Mouse (Mus musculus) CH12.LX (cell line): ENCODE measurements around the gene Tcf7. TPM values are rescaled to one million over a fixed set of nuclear protein-coding genes. Genes with fewer than 3 reads are reported as not detected.

Experiments
- DNase-seq: peaks from one replicate; pipeline ENCODE4 v3.0.0-alpha.2; 2013; ENCODE audit errors: extremely low read depth
- H3K27ac ChIP-seq: 2 replicates; pipeline ENCODE4 v1.5.1; 2012; ENCODE audit warnings: low read depth, mild to moderate bottlenecking, control low read depth, moderate library complexity; ENCODE audit not compliant: insufficient read depth
- H3K27me3 ChIP-seq: replicated peaks from 2 replicates; pipeline ENCODE3; 2012; ENCODE audit warnings: inconsistent platforms
- H3K36me3 ChIP-seq, 2 experiments: replicated peaks in 1 of 2; 2 replicates each; pipeline versions ENCODE3 to v1.6.1; 2012; ENCODE audit warnings: inconsistent platforms in 1 of 2, low read length in 1 of 2, mild to moderate bottlenecking in 1 of 2, mixed read lengths in 1 of 2, moderate library complexity in 1 of 2; ENCODE audit not compliant: control insufficient read depth in 1 of 2, insufficient read depth in 1 of 2
- H3K4me1 ChIP-seq, 2 experiments: 2 replicates each; pipeline ENCODE4 v1.6.1; 2012; ENCODE audit warnings: inconsistent platforms in 1 of 2, moderate library complexity in 1 of 2; ENCODE audit not compliant: insufficient read depth in 2 of 2, control insufficient read depth in 1 of 2
- H3K4me2 ChIP-seq: 2 replicates; pipeline ENCODE4 v1.6.1; 2012; ENCODE audit warnings: low read depth, mild to moderate bottlenecking, control low read depth; ENCODE audit not compliant: poor library complexity, insufficient read depth, severe bottlenecking
- H3K4me3 ChIP-seq, 3 experiments: fragments of 150-350 bp in 1 of 3; sonication (generic) in 1 of 3; replicated peaks in 1 of 3; 2 replicates each; pipeline versions ENCODE3 to v1.5.1; 2011 to 2012; ENCODE audit warnings: low read depth in 2 of 3, low read length in 2 of 3, mild to moderate bottlenecking in 2 of 3, moderate library complexity in 2 of 3, control low read depth in 1 of 3, improper control_type of control experiment in 1 of 3, inconsistent platforms in 1 of 3, mixed read lengths in 1 of 3; ENCODE audit not compliant: poor library complexity in 1 of 3
- H3K79me2 ChIP-seq: replicated peaks from 2 replicates; pipeline ENCODE4 v1.6.1; 2012; ENCODE audit warnings: mild to moderate bottlenecking, moderate library complexity; ENCODE audit not compliant: control insufficient read depth, poor library complexity, insufficient read depth, severe bottlenecking; ENCODE audit errors: extremely low read depth
- H3K9ac ChIP-seq: 2 replicates; pipeline ENCODE4 v1.6.1; 2012; ENCODE audit warnings: low read depth, mild to moderate bottlenecking, control low read depth, moderate library complexity; ENCODE audit not compliant: insufficient read depth
- H3K9me3 ChIP-seq: replicated peaks from 2 replicates; pipeline ENCODE3; 2012; ENCODE audit warnings: low read length, inconsistent platforms, mixed read lengths
- CHD2 ChIP-seq: IDR thresholded peaks from 2 replicates; pipeline ENCODE4 v1.6.1; 2011; ENCODE audit warnings: low read length, improper control_type of control experiment
- CTCF ChIP-seq, 2 experiments: IDR thresholded peaks in 1 of 2; conservative IDR thresholded peaks in 1 of 2; 2 replicates each; pipeline ENCODE4 v1.5.1; 2011 to 2012; ENCODE audit warnings: low read depth in 2 of 2, low read length in 2 of 2, improper control_type of control experiment in 1 of 2, inconsistent platforms in 1 of 2, mild to moderate bottlenecking in 1 of 2, moderate library complexity in 1 of 2
- EP300 ChIP-seq: IDR thresholded peaks from 2 replicates; pipeline ENCODE4 v1.6.1; 2011; ENCODE audit warnings: low read length, improper control_type of control experiment
- ETS1 ChIP-seq: conservative IDR thresholded peaks from 2 replicates; pipeline ENCODE4 v1.6.1; 2012; ENCODE audit warnings: low read depth, mild to moderate bottlenecking, inconsistent platforms, low read length, improper control_type of control experiment, moderate library complexity
- JUN ChIP-seq: IDR thresholded peaks from 2 replicates; pipeline ENCODE4 v1.6.1; 2011; ENCODE audit warnings: low read depth, mild to moderate bottlenecking, low read length, improper control_type of control experiment, moderate library complexity; ENCODE audit not compliant: insufficient read depth
- MEF2A ChIP-seq: IDR thresholded peaks from 2 replicates; pipeline ENCODE4 v1.6.1; 2014; ENCODE audit warnings: low read depth, mild to moderate bottlenecking, inconsistent platforms, low read length, improper control_type of control experiment, borderline replicate concordance
- MYC ChIP-seq: IDR thresholded peaks from 2 replicates; pipeline ENCODE4 v1.6.1; 2011; ENCODE audit warnings: low read depth, mild to moderate bottlenecking, improper control_type of control experiment, low read length
- NELFE ChIP-seq: IDR thresholded peaks from 2 replicates; pipeline ENCODE4 v1.6.1; 2011; ENCODE audit warnings: low read depth, low read length, improper control_type of control experiment
- NRF1 ChIP-seq: IDR thresholded peaks from 2 replicates; pipeline ENCODE4 v1.6.1; 2014; ENCODE audit warnings: low read depth, mild to moderate bottlenecking, inconsistent platforms, low read length, improper control_type of control experiment, moderate library complexity
- PAX5 ChIP-seq: IDR thresholded peaks from 2 replicates; pipeline ENCODE4 v1.6.1; 2012; ENCODE audit warnings: low read length, inconsistent platforms, mixed read lengths
- POLR2A ChIP-seq: IDR thresholded peaks from 2 replicates; pipeline ENCODE4 v1.6.1; 2011; ENCODE audit warnings: low read depth, mild to moderate bottlenecking, improper control_type of control experiment, low read length
- RCOR1 ChIP-seq: conservative IDR thresholded peaks from 2 replicates; pipeline ENCODE4 v1.6.1; 2012; ENCODE audit warnings: low read depth, mild to moderate bottlenecking, inconsistent platforms, low read length, improper control_type of control experiment
- TBP ChIP-seq: conservative IDR thresholded peaks from 2 replicates; pipeline ENCODE4 v1.6.1; 2011; ENCODE audit warnings: low read depth, low read length, improper control_type of control experiment
- TCF12 ChIP-seq: IDR thresholded peaks from 2 replicates; pipeline ENCODE4 v1.6.1; 2014; ENCODE audit warnings: low read depth, mild to moderate bottlenecking, inconsistent platforms, low read length, improper control_type of control experiment
- USF1 ChIP-seq: IDR thresholded peaks from 2 replicates; pipeline ENCODE4 v1.6.1; 2014; ENCODE audit warnings: low read depth, mild to moderate bottlenecking, inconsistent platforms, low read length, improper control_type of control experiment
- ZKSCAN1 ChIP-seq: IDR thresholded peaks from 2 replicates; pipeline ENCODE4 v1.6.1; 2012; ENCODE audit warnings: low read depth, inconsistent platforms, low read length, improper control_type of control experiment, borderline replicate concordance
- ZMIZ1 ChIP-seq: IDR thresholded peaks from 2 replicates; pipeline ENCODE4 v1.6.1; 2012; ENCODE audit warnings: low read depth, mild to moderate bottlenecking, inconsistent platforms, low read length, improper control_type of control experiment
- dilution Hi-C: fragments of 300-500 bp; cut with MboI; formaldehyde crosslinking; loops from 2 replicates; pipeline ENCODE4 v1.14.3; 2020; ENCODE audit warnings: low sequenced_read_pairs; ENCODE audit not compliant: extremely low pct_unique_long_range_greater_than_20kb, extremely low pct_ligation_motif_present
- in situ Hi-C: fragments of 300-500 bp; cut with MboI; formaldehyde crosslinking; loops from 3 replicates; pipeline ENCODE4 v1.14.3; 2019; ENCODE audit warnings: low sequenced_read_pairs, low pct_ligation_motif_present, low pct_unique_long_range_greater_than_20kb, mixed read lengths
- polyA plus RNA-seq: library from polyadenylated mRNA; unstranded; fragments of >175 nt; gene quantifications from 2 replicates; pipeline ENCODE4 v1.2.1, GENCODE M21; 2012; ENCODE audit warnings: low read depth; ENCODE audit not compliant: insufficient read length
- total RNA-seq, 2 experiments: library from RNA; depleted of rRNA; stranded (reverse); fragments of 300-350 nt in 1 of 2; fragments of >200 nt in 1 of 2; gene quantifications; 2 replicates each; pipeline ENCODE4 v1.2.3; 2012 to 2014

Gene Tcf7
- total and polyA plus RNA-seq, 3 experiments, result 0.55 to 5.5 (median 0.85) TPM

DNA sequence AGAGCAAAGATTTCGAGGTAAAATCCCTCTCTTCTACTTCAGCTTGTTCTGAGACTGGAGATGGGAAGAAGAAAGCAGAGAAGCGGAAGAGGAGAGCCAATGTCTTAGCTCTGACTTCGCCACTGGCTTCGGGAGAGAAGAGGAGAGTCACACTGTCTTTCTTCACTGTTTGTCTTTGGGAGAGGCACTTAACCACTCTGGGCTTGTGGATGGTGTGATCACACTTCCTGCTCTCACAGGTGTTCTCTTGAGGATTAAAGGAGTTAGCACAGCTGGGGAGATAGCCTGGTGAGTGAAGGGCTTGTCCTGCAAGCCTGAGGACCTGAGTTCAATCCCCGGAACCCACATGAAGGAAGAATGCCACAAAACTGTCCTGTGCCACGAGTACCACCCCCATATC lies 10.1 kb upstream of the Tcf7 start:
- dilution Hi-C loops (no loop called here), in situ Hi-C loops (no loop called here)
- Histone ChIP-seq H3K27ac (no peak overlapping the region), H3K9ac (no peak overlapping the region), H3K9me3 (no peaks in the 10 kb centered on the region), H3K4me1 (peaks cover 17 to 58% of the 10 kb centered on the region in 2 experiments), H3K4me2 (no peak overlapping the region), H3K4me3 (no peak overlapping the region), H3K27me3 (no peaks in the 10 kb centered on the region), H3K79me2 (no peaks in the 10 kb centered on the region), H3K36me3 (no peaks in the 10 kb centered on the region)
- DNase-seq, result no peak
- no peak for TF ChIP-seq ETS1
- TF ChIP-seq TBP, result no peak
- TF ChIP-seq CHD2, result no peak
- TF ChIP-seq EP300, result no peak
- TF ChIP-seq MYC, result no peak
- no peak for TF ChIP-seq ZMIZ1
- no peak for TF ChIP-seq ZKSCAN1
- TF ChIP-seq NELFE, result no peak
- no peak for TF ChIP-seq USF1
- no peak for TF ChIP-seq NRF1

- Histone ChIP-seq H3K9ac (no peak overlapping the region), H3K9me3 (no peaks in the 10 kb centered on the region), H3K36me3 (no peaks in the 10 kb centered on the region), H3K4me3 (no peak overlapping the region), H3K79me2 (no peaks in the 10 kb centered on the region), H3K4me2 (no peak overlapping the region), H3K27me3 (no peaks in the 10 kb centered on the region), H3K27ac (no peak overlapping the region), H3K4me1 (peaks cover 17 to 53% of the 10 kb centered on the region in 2 experiments)
- TF ChIP-seq RCOR1 (no peak), CHD2 (peak; percentile 87), ETS1 (peak; percentile 62)
- in situ Hi-C loops (no loop called here), dilution Hi-C loops (no loop called here)
- DNase-seq, result no peak
These were observed 9.5 kb upstream of the Tcf7 start for GRCm38 (mm10) chr11:52292346-52292745.

- Histone ChIP-seq H3K9me3 (no peaks in the 10 kb centered on the region), H3K4me2 (no peak overlapping the region), H3K36me3 (no peaks in the 10 kb centered on the region), H3K27me3 (peaks cover 20% of the 10 kb centered on the region), H3K4me3 (no peak overlapping the region), H3K4me1 (peaks cover 17 to 33% of the 10 kb centered on the region in 2 experiments), H3K79me2 (no peaks in the 10 kb centered on the region), H3K9ac (no peak overlapping the region), H3K27ac (no peak overlapping the region)
- DNase-seq, result no peak
- in situ Hi-C loops, result no loop called here
- dilution Hi-C loops, result no loop called here
- no peak for TF ChIP-seq JUN
- TF ChIP-seq TCF12, result no peak
- TF ChIP-seq CTCF (conservative IDR thresholded peaks at IDR 0.05 in 1 of 2, IDR thresholded peaks at IDR 0.05 in 1 of 2; ENCODE audit: low read depth in 2 of 2, low read length in 2 of 2), result no peak
- TF ChIP-seq PAX5, result no peak
- TF ChIP-seq POLR2A, result no peak
- TF ChIP-seq MYC, result no peak
- no peak for TF ChIP-seq MEF2A
These were observed 4.1 kb upstream of the Tcf7 start for GRCm38 (mm10) chr11:52286958-52287305.
